Mouse (Mus musculus) retina, adult 2 months (tissue): ENCODE data around the gene Ercc6.

ENCODE experiments used
- DNase-seq: peaks from one replicate; pipeline ENCODE4 v3.0.0-alpha.2; 2012; ENCODE audit warnings: low read depth, low spot score

Ercc6 gene

GRCm38 (mm10) chr14:32513336-32514032, at the start of gene Ercc6:
Gene Ercc6, plus strand, starts transcription at chr14:32513521.
- DNase-seq: peak; percentile 90

DNA sequence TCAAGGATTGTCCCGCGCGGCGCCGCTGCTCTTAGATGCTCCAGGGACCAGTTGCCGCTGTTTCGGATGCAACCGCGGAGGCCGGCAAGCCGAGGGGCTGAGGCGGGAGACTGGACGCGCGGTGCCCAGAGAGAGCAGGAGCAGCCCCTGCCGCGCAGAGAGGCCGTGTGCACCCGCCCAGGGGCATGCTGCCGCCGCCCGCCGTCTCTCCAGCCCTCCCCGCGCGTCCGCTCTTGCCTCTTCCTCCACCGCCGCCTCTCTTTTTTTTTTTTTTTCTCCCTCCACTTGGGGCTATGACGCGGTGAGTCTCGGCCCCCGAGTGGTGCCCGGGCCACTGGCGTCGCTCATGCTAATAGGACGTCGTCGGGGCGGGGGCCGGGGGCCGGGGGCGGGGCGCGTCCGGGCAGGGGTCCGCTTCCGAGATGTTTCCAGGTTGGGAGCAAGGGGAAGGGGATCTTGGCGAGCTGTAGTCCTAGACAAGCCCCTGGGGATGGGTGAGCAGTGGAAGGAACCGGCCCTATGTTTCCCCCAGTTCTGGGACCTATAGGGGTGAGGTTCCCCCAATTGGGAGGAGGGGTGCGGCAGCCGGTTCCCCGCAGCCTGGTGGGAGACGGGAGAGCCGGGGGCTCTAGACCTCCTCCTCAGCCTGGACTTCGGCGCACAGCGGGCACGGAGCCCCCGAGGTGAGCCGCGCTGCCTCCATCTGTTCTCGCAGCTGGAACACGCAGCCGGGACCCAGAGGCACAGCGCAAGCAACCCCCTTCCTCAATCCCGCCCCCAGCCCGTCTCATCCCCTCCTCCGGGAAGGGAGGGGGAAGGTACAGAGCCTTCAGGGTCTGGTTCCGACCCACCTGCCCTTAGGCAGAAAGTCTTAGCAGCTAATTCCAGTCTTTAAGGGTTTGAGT, 48.5 kb upstream of the Ercc6 start, which contains the start of gene Slc18a3:
Gene Slc18a3 (minus strand): TSS at position 250 of the 905 bp plus-strand sequence.
- no peak for DNase-seq

DNA sequence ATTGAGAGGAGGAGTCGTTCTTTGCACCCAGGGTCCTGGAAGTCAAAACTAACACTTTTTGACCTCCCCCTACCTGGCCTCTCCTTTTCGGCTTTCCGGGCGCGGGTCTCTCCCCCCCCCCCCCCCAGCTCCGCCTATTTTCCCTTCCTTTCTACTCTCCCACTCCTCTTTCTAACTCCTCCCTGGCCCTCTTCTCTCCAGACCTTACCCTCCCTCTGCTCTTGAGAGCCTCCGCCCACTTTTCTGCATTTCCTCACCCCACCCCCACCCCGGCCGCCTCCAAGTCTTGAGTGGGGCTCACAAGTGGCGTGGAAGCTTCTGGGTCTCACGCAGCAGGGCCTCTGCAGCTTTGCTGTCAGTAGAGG, 47.8 kb upstream of the Ercc6 start:
- DNase-seq: no peak

- DNase-seq: no peak
Measured at GRCm38 (mm10) chr14:32465889-32466288, 47.4 kb upstream of the Ercc6 start, which contains the start of gene Chat. Gene Chat, minus strand, starts transcription at chr14:32465989.

- DNase-seq: no peak
Measured at GRCm38 (mm10) chr14:32467606-32468005, 45.7 kb upstream of the Ercc6 start.

GRCm38 (mm10) chr14:32472996-32473395, 40.3 kb upstream of the Ercc6 start:
- DNase-seq: peak; percentile 22

GRCm38 (mm10) chr14:32476559-32476958, 36.8 kb upstream of the Ercc6 start:
- no peak for DNase-seq

- no peak for DNase-seq
Measured at GRCm38 (mm10) chr14:32477581-32477980, 35.7 kb upstream of the Ercc6 start.

DNA sequence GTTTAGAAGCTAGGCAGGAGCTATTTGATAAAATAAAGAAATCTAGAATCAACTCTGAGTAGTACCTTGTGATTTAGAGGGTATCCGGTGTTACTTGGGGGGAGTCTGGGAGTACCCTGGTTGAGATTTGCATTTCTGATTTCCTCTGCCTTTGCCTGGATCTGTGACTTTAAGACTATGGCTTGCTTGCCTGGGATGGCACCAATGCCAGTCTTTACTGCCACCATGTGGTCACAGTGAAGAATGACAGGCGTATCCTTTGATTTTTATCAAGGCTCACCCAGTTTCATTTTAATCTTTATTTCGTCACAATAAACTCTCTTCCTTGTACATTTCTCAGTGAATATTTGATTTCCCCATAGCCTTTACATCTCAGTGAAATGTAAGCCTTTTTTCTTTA, 31.3 kb upstream of the Ercc6 start:
- DNase-seq: peak; percentile 13

DNA sequence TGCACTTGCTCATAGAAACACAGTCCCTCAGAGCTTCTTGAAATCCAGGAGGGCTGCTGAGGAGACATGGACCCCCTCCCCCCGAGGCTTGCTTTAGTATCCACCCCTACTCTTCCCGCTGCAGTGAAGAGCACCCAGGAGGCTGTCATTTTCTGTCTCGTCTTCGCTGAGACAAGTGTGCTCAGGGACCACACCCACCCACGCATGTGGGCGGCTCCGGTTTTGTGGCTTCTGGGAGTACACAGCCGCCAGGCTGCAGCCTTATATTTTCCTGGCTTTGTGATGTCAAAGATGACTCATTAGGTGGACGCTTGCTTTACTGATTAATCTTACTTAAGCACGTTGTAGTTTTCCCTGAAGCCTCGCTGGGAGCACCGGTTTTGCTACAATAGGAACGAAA, 20.8 kb upstream of the Ercc6 start:
- no peak for DNase-seq

GRCm38 (mm10) chr14:32496115-32496850, 17.0 kb upstream of the Ercc6 start:
- no peak for DNase-seq

DNA sequence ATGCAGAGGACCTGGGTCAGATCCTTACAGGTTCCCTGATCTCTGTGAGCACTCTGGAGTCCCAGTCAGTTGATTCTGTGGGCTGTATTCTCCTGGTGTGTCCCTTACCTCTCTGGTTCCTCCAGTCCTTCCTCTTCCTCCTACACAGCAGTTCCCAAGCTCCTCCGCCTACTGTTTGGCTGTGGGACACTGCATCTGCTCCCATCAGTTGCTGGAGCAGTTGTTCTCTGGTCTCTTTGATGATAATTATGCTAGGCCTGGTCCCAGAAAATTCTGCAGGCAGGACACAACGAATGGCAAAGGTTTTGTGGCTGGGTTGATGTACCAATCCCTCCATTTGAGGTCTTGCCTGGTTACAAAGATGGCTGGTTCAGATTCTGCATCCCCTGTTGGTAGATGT, 12.0 kb upstream of the Ercc6 start:
- no peak for DNase-seq

DNA sequence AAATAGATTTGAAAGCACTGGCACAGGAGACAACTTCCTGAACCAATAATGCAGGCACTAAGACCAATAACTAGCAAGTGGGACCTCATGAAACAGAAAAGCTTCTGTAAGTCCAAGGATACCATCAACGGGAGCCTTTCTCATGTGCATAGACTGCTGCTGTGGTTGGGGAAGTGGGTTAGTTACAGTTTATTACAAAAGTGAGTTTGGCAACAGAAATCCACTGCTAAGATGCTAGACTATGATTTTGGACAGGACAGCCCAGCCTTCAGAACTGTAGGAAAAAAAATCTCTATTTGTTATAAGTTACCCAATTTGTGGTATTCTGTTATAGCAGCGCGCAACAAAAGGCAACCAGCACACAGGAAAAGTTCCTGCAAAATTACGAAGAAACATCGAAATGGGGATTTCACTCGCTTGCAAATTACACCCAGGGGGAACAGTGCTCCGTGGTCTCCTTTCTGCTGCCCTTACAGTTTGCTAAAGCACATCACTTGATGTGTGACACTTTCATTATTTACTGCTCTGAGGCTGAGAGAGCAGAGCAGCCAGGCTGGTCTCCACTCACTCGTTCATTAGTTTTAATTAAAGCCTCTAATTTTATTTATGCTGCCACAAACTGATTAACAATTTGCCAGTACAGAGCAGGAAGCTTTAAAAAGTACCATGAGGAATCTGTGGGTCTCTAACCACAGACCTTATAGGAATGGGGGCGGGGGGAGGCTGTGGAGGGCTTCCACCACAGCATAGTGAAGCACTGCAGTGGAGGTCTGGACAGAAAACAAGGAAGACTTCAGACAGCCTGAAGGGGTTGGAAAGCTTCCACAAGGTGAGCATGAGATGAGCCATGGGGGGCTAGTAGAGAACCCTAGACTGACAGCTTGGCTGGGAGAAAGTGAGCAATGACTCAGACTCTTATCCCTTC, 10.3 kb upstream of the Ercc6 start:
- DNase-seq: no peak

GRCm38 (mm10) chr14:32503897-32504296, 9.4 kb upstream of the Ercc6 start:
- DNase-seq: no peak

DNA sequence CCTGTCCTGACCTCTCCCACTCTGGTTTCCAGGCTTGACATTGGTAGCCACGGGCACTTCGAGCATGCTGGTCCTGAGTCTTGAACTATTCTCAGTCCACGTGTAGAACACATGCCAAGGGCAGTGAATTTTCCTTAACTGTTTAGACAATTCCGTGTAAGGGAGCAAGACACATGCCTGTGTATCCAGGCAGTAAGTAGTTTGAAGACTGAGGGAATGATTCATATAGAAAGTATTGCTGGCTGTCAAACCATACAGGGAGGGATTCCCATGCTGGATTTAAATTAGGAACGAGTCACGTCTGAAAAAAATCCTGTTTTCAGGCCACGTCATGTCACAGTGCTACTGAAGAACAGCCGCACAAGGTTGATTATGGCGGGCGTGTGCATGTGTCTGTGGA, 7.0 kb upstream of the Ercc6 start:
- no peak for DNase-seq

DNA sequence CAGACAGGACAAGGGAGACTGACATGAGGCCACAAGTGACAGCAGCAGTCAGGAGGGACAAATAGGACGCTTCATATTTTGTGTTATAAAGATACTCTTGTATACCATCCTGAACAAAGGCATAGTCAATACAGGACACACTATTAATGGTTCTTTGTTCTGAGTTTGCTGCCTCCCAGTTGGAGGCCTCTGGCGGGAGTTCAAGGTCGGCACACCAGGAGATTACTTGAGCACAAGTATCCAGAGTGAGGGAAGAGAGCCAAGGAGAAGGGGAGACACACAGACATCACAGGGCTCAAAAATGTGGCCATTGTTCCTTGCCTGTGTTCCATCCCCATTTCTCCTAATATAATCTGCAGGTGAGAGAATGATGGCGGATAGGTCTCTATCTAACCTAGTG, 6.1 kb upstream of the Ercc6 start:
- no peak for DNase-seq

DNA sequence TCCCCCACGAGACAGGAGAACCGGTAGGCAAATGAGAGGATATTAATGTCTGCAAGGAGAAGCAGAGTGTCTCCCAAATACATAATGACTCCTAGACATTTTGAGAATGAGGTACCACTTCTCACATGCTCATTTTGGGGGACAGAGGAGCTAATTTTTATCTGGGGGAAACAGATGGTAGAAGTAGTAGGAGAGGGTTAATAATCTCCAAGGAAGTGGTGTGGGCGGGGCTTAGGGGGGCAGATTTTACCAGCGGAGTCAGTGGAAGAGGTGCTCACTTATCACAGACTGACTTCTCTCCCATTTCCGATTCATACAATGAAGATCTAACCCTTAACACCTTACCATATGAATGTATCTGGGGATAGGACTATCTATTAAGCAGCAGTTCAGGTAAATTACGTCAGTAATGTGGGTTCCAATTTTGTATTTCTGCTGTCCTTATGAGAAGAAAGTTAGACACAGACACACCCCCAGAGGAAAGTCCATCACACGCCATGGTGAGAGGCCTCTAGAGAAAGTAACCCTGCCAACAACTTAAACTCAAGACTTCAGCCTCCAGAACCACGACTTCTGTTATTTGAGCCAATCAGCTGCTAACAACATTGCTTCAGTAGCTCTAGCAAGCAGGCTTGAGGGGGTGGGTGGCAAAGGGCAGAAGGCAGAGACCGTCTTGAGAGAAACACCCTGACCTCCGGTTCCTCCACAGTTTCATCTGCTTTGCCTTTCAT, 5.1 kb upstream of the Ercc6 start:
- no peak for DNase-seq

GRCm38 (mm10) chr14:32509443-32509961, 3.8 kb upstream of the Ercc6 start:
- no peak for DNase-seq

- no peak for DNase-seq
Measured at GRCm38 (mm10) chr14:32512912-32513311, 409 bp upstream of the Ercc6 start.

DNA sequence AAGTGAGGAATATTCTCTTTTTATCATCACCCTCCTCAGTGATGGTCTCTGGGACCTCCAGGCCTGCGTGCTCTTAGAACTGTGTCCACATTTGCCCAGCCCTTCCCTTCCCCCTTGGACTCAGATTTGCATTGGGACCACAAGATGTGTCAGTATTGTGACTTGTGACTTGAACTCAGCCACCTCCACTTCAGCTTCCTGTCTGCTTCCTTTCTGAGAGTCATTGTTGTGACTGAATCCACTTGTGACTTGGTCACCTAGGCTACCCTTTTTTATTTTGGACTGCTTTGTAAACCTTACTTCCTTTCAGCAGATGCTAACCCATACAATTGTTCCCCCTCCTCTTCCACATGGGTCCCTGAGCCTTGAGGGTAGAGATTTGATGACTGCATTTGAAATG, 2.8 kb downstream of the Ercc6 start:
- no peak for DNase-seq
